Mouse (Mus musculus) embryonic fibroblast, embryonic 13.5 days (primary cell): Measurements from ENCODE around the gene Eid1.

ENCODE experiments used
- CTCF ChIP-seq: IDR thresholded peaks from 2 replicates; pipeline ENCODE4 v1.5.1; 2011; ENCODE audit warnings: mild to moderate bottlenecking, control low read depth, low read length, moderate library complexity, borderline replicate concordance; ENCODE audit not compliant: insufficient read depth
- POLR2A ChIP-seq: IDR thresholded peaks from 2 replicates; pipeline ENCODE4 v1.6.1; 2011; ENCODE audit warnings: low read depth, mild to moderate bottlenecking, control low read depth, low read length, moderate library complexity

DNA sequence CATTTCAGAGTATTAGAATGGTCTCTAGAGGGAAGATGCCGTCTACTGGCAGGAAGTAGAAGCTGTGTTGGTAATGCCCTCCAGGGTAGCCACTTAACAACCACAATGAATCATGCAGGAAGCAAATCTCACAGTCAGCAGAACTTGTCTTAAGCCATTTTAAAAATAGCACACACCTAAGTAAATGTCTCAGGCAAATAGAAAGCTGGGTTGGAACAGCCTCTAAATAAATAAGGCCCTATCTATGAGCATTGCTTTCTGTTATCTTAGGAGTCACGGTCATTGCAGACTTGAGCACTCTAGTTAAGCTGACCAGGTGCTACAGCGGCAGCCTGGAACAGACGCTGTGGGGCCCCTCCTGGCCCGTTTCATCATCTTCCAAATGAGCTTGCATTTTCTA is 5.7 kb upstream of the Eid1 start:
- TF ChIP-seq CTCF (no peak), POLR2A (no peak)
